Mouse (Mus musculus) midbrain, embryonic 11.5 days (tissue): Measurements from ENCODE around the gene P2ry14. TPM values are rescaled to one million over a fixed set of nuclear protein-coding genes. Genes with fewer than 3 reads are reported as not detected.
"Not testable (repeated sequence)": the region's sequence is repeated elsewhere in the genome, so short reads cannot be mapped to it uniquely, and the experiment has no call there.

Experiments used
- ATAC-seq: fragments of 200-750 bp; cut with Nextera tagmentation; 2 replicates; pipeline ENCODE4 v1.8.0; 2017; ENCODE audit warnings: moderate TSS enrichment, moderate library complexity; ENCODE audit not compliant: low FRiP score
- DNase-seq: peaks from one replicate; pipeline ENCODE4 v3.0.0; 2015; ENCODE audit warnings: low spot score; ENCODE audit errors: missing footprints
- H3K27ac ChIP-seq: fragments of 300-500 bp; sonication (generic); 2 replicates; pipeline ENCODE4 v1.5.1; 2014; ENCODE audit warnings: low read depth, low read length
- H3K27me3 ChIP-seq: fragments of 300-500 bp; sonication (generic); 2 replicates; pipeline ENCODE4 v1.6.1; 2014; ENCODE audit warnings: mild to moderate bottlenecking, low read length, moderate library complexity, mixed read lengths; ENCODE audit not compliant: control insufficient read depth, insufficient read depth
- H3K36me3 ChIP-seq: fragments of 300-500 bp; sonication (generic); 2 replicates; pipeline ENCODE4 v1.6.1; 2014; ENCODE audit warnings: mild to moderate bottlenecking, low read length, moderate library complexity, mixed read lengths; ENCODE audit not compliant: control insufficient read depth, insufficient read depth
- H3K4me1 ChIP-seq: fragments of 300-500 bp; sonication (generic); 2 replicates; pipeline ENCODE4 v1.6.1; 2014; ENCODE audit warnings: low read length; ENCODE audit not compliant: control insufficient read depth, insufficient read depth
- H3K4me2 ChIP-seq: fragments of 300-500 bp; sonication (generic); 2 replicates; pipeline ENCODE4 v1.6.1; 2014; ENCODE audit warnings: mild to moderate bottlenecking, moderate library complexity
- H3K4me3 ChIP-seq: fragments of 300-500 bp; sonication (generic); 2 replicates; pipeline ENCODE4 v1.5.1; 2014; ENCODE audit warnings: low read depth, low read length
- H3K9ac ChIP-seq: fragments of 300-500 bp; sonication (generic); 2 replicates; pipeline ENCODE4 v1.6.1; 2014; ENCODE audit warnings: low read length
- H3K9me3 ChIP-seq: fragments of 300-500 bp; sonication (generic); 2 replicates; pipeline ENCODE4 v1.6.1; 2016; ENCODE audit warnings: low read length; ENCODE audit not compliant: control insufficient read depth
- WGBS: fragments of 180-500 bp; shearing (Covaris S2); extraction: QIAGEN DNeasy Blood & Tissue Kit; methylation state at CpG from one replicate; pipeline ENCODE4 v1.1.7; 2014; 5-methylcytosine and 5-hydroxymethylcytosine counted together
- polyA plus RNA-seq: library from polyadenylated mRNA; unstranded; fragments of >200 nt; fragmentation: Nextera tagmentation; extraction: Ambion mirVana; gene quantifications from 2 replicates; pipeline ENCODE4 v1.2.1, GENCODE M21; 2014

The P2ry14 gene
- polyA plus RNA-seq, 1 experiment from 2014 or later, result 1.4 TPM

- 93% methylated on average over 6 of the region's 6 CpGs for WGBS
- no peak for DNase-seq
- Histone ChIP-seq H3K27ac (no peak overlapping the region), H3K4me3 (no peak overlapping the region), H3K9ac (no peak overlapping the region), H3K9me3 (no peaks in the 10 kb centered on the region), H3K4me1 (no peaks in the 10 kb centered on the region), H3K4me2 (no peak overlapping the region), H3K36me3 (no peaks in the 10 kb centered on the region), H3K27me3 (no peaks in the 10 kb centered on the region)
- no peak for ATAC-seq
These were observed 2.0 kb upstream of the P2ry14 start for GRCm38 (mm10) chr3:59155404-59155803.

DNA sequence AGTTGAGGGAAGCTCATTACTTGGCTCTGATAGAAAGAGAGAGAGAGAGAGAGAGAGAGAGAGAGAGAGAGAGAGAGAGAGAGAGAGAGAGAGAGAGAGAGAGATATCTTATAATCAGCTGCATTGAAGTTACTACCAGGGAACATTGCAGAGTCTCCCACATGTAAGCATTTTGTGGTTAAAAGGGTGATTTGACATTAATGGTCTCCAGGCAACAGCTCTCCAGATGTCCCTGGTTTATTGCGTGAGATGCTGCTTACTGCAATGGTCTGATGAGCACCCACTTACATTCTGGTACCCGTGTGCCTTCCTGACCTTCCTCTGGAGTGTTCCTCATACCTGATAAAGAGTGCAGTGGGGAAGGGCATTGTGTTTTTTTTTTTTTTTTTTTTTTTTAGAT is 1.5 kb upstream of the P2ry14 start:
- Histone ChIP-seq H3K27ac (no peak overlapping the region), H3K4me3 (no peak overlapping the region), H3K36me3 (no peaks in the 10 kb centered on the region), H3K9ac (no peak overlapping the region), H3K9me3 (no peaks in the 10 kb centered on the region), H3K4me2 (no peak overlapping the region), H3K27me3 (no peaks in the 10 kb centered on the region), H3K4me1 (no peaks in the 10 kb centered on the region)
- DNase-seq (no peak), ATAC-seq (no peak)
- 94% methylated on average over 2 of the region's 2 CpGs for WGBS

DNA sequence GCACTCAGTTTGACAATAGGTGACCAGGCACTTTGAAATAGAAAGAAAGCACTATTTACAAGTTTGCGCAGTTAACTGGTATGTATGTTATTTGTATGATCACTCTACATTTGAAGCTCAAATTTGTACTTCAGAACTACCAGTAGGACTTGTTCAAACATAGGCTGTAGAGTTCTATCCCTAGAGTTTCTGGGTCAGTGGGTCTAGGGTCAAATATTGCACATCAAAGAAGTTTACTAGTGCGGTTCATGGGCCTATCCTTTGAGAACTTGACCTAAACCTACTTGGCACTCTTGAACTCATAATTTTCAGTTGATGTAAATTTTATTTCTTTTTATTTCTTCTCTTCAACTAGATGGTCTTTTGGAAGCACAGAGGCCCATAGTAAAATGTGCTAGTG is 2.8 kb downstream of the P2ry14 start:
- Histone ChIP-seq H3K9ac (no peak overlapping the region), H3K4me1 (no peaks in the 10 kb centered on the region), H3K9me3 (no peaks in the 10 kb centered on the region), H3K36me3 (no peaks in the 10 kb centered on the region), H3K27ac (no peak overlapping the region), H3K27me3 (no peaks in the 10 kb centered on the region), H3K4me3 (no peak overlapping the region), H3K4me2 (no peak overlapping the region)
- DNase-seq (no peak), ATAC-seq (no peak)
- 96% methylated on average over 2 of the region's 2 CpGs for WGBS

GRCm38 (mm10) chr3:59149646-59150045 is 3.8 kb downstream of the P2ry14 start:
- no peak overlapping the region for H3K27ac ChIP-seq
- H3K4me2 ChIP-seq, result no peak overlapping the region
- H3K4me1 ChIP-seq, result no peaks in the 10 kb centered on the region
- no peak overlapping the region for H3K9ac ChIP-seq
- no peaks in the 10 kb centered on the region for H3K9me3 ChIP-seq
- H3K36me3 ChIP-seq, result no peaks in the 10 kb centered on the region
- DNase-seq, result no peak
- no peak for ATAC-seq
- no peak overlapping the region for H3K4me3 ChIP-seq
- no peaks in the 10 kb centered on the region for H3K27me3 ChIP-seq

- WGBS, result 85% methylated on average over 5 of the region's 5 CpGs
These were observed 8.2 kb downstream of the P2ry14 start for GRCm38 (mm10) chr3:59145194-59145593.

GRCm38 (mm10) chr3:59141507-59142305 is 11.7 kb downstream of the P2ry14 start:
- H3K27ac ChIP-seq, result no peak overlapping the region
- no peaks in the 10 kb centered on the region for H3K9me3 ChIP-seq
- WGBS, result 79% methylated on average over 8 of the region's 8 CpGs
- no peak for DNase-seq
- no peaks in the 10 kb centered on the region for H3K4me1 ChIP-seq
- H3K4me2 ChIP-seq, result no peak overlapping the region
- H3K27me3 ChIP-seq, result no peaks in the 10 kb centered on the region
- no peak overlapping the region for H3K4me3 ChIP-seq
- no peaks in the 10 kb centered on the region for H3K36me3 ChIP-seq
- H3K9ac ChIP-seq, result no peak overlapping the region
- ATAC-seq, result no peak

More at GRCm38 (mm10) chr3:59145194-59145593, 8.2 kb downstream of the P2ry14 start:
- no peaks in the 10 kb centered on the region for H3K4me1 ChIP-seq
- no peaks in the 10 kb centered on the region for H3K9me3 ChIP-seq
- no peak overlapping the region for H3K9ac ChIP-seq
- H3K27me3 ChIP-seq, result no peaks in the 10 kb centered on the region
- no peak for ATAC-seq
- no peak for DNase-seq
- no peaks in the 10 kb centered on the region for H3K36me3 ChIP-seq
- H3K4me3 ChIP-seq, result no peak overlapping the region
- no peak overlapping the region for H3K4me2 ChIP-seq
- H3K27ac ChIP-seq, result no peak overlapping the region

- not testable (repeated sequence) for H3K4me1 ChIP-seq, H3K9ac ChIP-seq, H3K36me3 ChIP-seq, H3K27ac ChIP-seq, H3K4me3 ChIP-seq, H3K27me3 ChIP-seq, DNase-seq, ATAC-seq, H3K4me2 ChIP-seq, H3K9me3 ChIP-seq
- WGBS, result 89% methylated on average over 4 of the region's 4 CpGs
These were observed 12.5 kb downstream of the P2ry14 start for GRCm38 (mm10) chr3:59140941-59141340.

GRCm38 (mm10) chr3:59140115-59140514 is 13.3 kb downstream of the P2ry14 start:
- WGBS, result 87% methylated on average over 2 of the region's 2 CpGs
- Histone ChIP-seq H3K36me3 (no peaks in the 10 kb centered on the region), H3K27me3 (no peaks in the 10 kb centered on the region), H3K27ac (no peak overlapping the region), H3K4me1 (no peaks in the 10 kb centered on the region), H3K4me2 (no peak overlapping the region), H3K9ac (no peak overlapping the region), H3K4me3 (no peak overlapping the region), H3K9me3 (no peaks in the 10 kb centered on the region)
- ATAC-seq (no peak), DNase-seq (no peak)

DNA sequence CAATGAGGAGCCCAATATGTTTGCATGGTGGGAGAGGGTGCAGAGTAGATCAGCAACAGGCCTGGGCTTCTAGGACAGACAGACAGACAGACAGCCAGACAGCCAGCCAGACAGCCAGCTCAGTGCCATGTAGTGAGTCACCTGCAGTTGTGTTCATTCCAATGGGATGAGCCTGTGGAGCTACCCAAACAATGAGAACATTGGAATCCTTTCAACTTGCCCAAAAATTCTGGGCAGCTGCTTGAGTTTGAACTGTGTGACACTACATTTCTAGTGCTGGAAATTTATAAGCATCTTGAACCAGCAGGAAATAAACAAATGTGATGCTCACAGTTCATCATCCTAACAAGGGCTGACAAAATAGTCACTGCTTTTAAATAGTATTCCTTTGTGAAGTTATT is 13.8 kb downstream of the P2ry14 start:
- no peak overlapping the region for H3K4me2 ChIP-seq
- H3K27me3 ChIP-seq, result no peaks in the 10 kb centered on the region
- H3K4me1 ChIP-seq, result no peaks in the 10 kb centered on the region
- ATAC-seq (no peak), DNase-seq (no peak)
- no peak overlapping the region for H3K9ac ChIP-seq
- H3K4me3 ChIP-seq, result no peak overlapping the region
- H3K27ac ChIP-seq, result no peak overlapping the region
- no peaks in the 10 kb centered on the region for H3K36me3 ChIP-seq
- H3K9me3 ChIP-seq, result no peaks in the 10 kb centered on the region
